Mouse (Mus musculus) hindbrain, embryonic 13.5 days (tissue): ENCODE results near the gene Cyp2w1. TPM values are rescaled to one million over a fixed set of nuclear protein-coding genes. Genes with fewer than 3 reads are reported as not detected.
"Not testable (repeated sequence)": the region's sequence is repeated elsewhere in the genome, so short reads cannot be mapped to it uniquely, and the experiment has no call there.

Source experiments
- ATAC-seq: fragments of 200-750 bp; cut with Nextera tagmentation; 2 replicates; pipeline ENCODE4 v1.8.0; 2017; ENCODE audit warnings: moderate TSS enrichment; ENCODE audit not compliant: low FRiP score
- H3K27ac ChIP-seq: fragments of 300-500 bp; sonication (generic); 2 replicates; pipeline ENCODE4 v1.5.1; 2015; ENCODE audit warnings: inconsistent platforms, mild to moderate bottlenecking, moderate library complexity
- H3K27me3 ChIP-seq: fragments of 300-500 bp; sonication (generic); 2 replicates; pipeline ENCODE4 v1.6.1; 2015; ENCODE audit warnings: mild to moderate bottlenecking, inconsistent platforms
- H3K36me3 ChIP-seq: fragments of 300-500 bp; sonication (generic); 2 replicates; pipeline ENCODE4 v1.6.1; 2015; ENCODE audit warnings: mild to moderate bottlenecking, inconsistent platforms
- H3K4me1 ChIP-seq: fragments of 300-500 bp; sonication (generic); replicated peaks from 2 replicates; pipeline ENCODE4 v1.6.1; 2015; ENCODE audit warnings: inconsistent platforms
- H3K4me2 ChIP-seq: fragments of 300-500 bp; sonication (generic); 2 replicates; pipeline ENCODE4 v1.6.1; 2015; ENCODE audit warnings: inconsistent platforms, mild to moderate bottlenecking, moderate library complexity
- H3K4me3 ChIP-seq: fragments of 300-500 bp; sonication (generic); 2 replicates; pipeline ENCODE4 v1.5.1; 2015; ENCODE audit warnings: mild to moderate bottlenecking, inconsistent platforms
- H3K9ac ChIP-seq: fragments of 300-500 bp; sonication (generic); 2 replicates; pipeline ENCODE4 v1.6.1; 2015; ENCODE audit warnings: mild to moderate bottlenecking, inconsistent platforms
- H3K9me3 ChIP-seq: fragments of 300-500 bp; sonication (generic); 2 replicates; pipeline ENCODE4 v1.6.1; 2016; ENCODE audit warnings: inconsistent platforms
- WGBS: fragments of 180-500 bp; shearing (Covaris S2); methylation state at CpG from one replicate; pipeline ENCODE4 v1.1.7; 2015; 5-methylcytosine and 5-hydroxymethylcytosine counted together
- polyA plus RNA-seq: library from polyadenylated mRNA; unstranded; fragments of >200 nt; fragmentation: Nextera tagmentation; extraction: Ambion mirVana; gene quantifications from 2 replicates; pipeline ENCODE4 v1.2.1, GENCODE M21; 2015

Cyp2w1 gene
- polyA plus RNA-seq, 1 experiment from 2014 or later = not detected

- Histone ChIP-seq H3K27me3 (0 out of 2 replicates have a peak, but pooled peaks cover 12% of the 10 kb centered on the region), H3K27ac (no peak overlapping the region), H3K4me2 (no peak overlapping the region), H3K4me1 (peaks cover 9% of the 10 kb centered on the region; the same call in 1 of the 2 replicates), H3K9ac (no peak overlapping the region), H3K36me3 (peaks cover 40% of the 10 kb centered on the region), H3K4me3 (no peak overlapping the region), H3K9me3 (no peaks in the 10 kb centered on the region)
- no peak for ATAC-seq
- 82% methylated on average over 16 of the region's 16 CpGs for WGBS
These were observed 19.0 kb upstream of the Cyp2w1 start for GRCm38 (mm10) chr5:139333301-139334013.

DNA sequence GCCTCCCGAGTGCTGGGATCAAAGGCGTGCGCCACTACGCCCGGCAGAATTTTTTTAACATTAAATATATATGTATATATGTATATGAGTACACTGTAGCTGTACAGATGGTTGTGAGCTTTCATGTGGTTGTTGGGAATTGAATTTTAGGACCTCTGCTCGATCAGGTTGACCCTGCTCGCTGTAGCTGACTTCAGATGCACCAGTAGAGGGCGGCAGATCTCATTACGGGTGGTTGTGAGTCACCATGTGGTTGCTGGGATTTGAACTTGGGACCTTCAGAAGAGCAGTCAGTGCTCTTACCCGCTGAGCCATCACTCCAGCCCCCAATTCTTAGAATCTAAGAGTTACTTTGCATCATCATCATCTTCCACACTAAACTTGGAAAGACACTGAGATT, 18.0 kb upstream of the Cyp2w1 start:
- ATAC-seq, H3K4me3 ChIP-seq, H3K27ac ChIP-seq, H3K9ac ChIP-seq, H3K9me3 ChIP-seq, H3K4me2 ChIP-seq, H3K27me3 ChIP-seq: not testable (repeated sequence)
- H3K36me3 ChIP-seq = peaks cover 49% of the 10 kb centered on the region
- WGBS = 86% methylated on average over 10 of the region's 10 CpGs
- peaks cover 14% of the 10 kb centered on the region; the same call in 1 of the 2 replicates for H3K4me1 ChIP-seq

GRCm38 (mm10) chr5:139335634-139336033, 16.8 kb upstream of the Cyp2w1 start:
- 0 out of 2 replicates have a peak, but pooled peaks have one; percentile 20 for ATAC-seq
- Histone ChIP-seq H3K27ac (no peak overlapping the region), H3K9ac (no peak overlapping the region), H3K4me1 (peaks cover 19% of the 10 kb centered on the region; the same call in 1 of the 2 replicates), H3K4me2 (no peak overlapping the region), H3K36me3 (peaks cover 61% of the 10 kb centered on the region), H3K9me3 (no peaks in the 10 kb centered on the region), H3K4me3 (no peak overlapping the region), H3K27me3 (no peaks in the 10 kb centered on the region)
- WGBS = 91% methylated on average over 4 of the region's 4 CpGs

- no peak overlapping the region for H3K4me3 ChIP-seq
- peaks cover 22% of the 10 kb centered on the region for H3K4me1 ChIP-seq
- no peaks in the 10 kb centered on the region for H3K27me3 ChIP-seq
- WGBS = 76% methylated on average over 13 of the region's 13 CpGs
- no peak overlapping the region for H3K27ac ChIP-seq
- peaks cover 83% of the 10 kb centered on the region for H3K36me3 ChIP-seq
- H3K9ac ChIP-seq = peak overlapping the region; percentile 29; the same call in 1 of the 2 replicates
- no peak for ATAC-seq
- no peak overlapping the region for H3K4me2 ChIP-seq
- H3K9me3 ChIP-seq = no peaks in the 10 kb centered on the region
These were observed 14.5 kb upstream of the Cyp2w1 start for GRCm38 (mm10) chr5:139337826-139338370.

DNA sequence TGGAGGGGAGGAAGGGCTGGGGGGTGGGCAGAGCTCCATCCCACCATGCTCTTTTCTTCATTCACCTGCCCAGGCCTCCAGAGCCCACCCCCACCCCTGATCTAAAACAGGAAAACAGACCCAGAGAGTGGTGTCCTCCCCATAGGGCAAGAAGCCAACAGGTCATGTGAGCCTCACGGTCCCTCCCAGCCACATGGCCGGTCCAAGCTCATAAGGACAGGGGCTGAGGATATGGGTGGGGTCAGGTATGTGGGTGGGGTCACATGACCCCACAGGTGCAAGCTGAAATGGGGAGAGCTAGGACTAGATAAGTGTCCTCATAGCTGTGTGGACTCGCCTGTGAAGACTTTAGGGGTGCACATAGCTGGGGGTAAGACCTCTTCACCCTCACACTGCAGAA, 14.0 kb upstream of the Cyp2w1 start:
- peaks cover 84% of the 10 kb centered on the region for H3K36me3 ChIP-seq
- no peaks in the 10 kb centered on the region for H3K9me3 ChIP-seq
- no peak overlapping the region for H3K4me2 ChIP-seq
- H3K27me3 ChIP-seq = no peaks in the 10 kb centered on the region
- ATAC-seq = no peak
- WGBS = 92% methylated on average over 3 of the region's 3 CpGs
- peaks cover 28% of the 10 kb centered on the region for H3K4me1 ChIP-seq
- no peak overlapping the region for H3K27ac ChIP-seq
- no peak overlapping the region for H3K4me3 ChIP-seq
- H3K9ac ChIP-seq = peak overlapping the region; percentile 29; the same call in 1 of the 2 replicates

GRCm38 (mm10) chr5:139338891-139339290, 13.5 kb upstream of the Cyp2w1 start:
- peaks cover 84% of the 10 kb centered on the region for H3K36me3 ChIP-seq
- ATAC-seq = no peak
- 79% methylated on average over 11 of the region's 11 CpGs for WGBS
- H3K27ac ChIP-seq = no peak overlapping the region
- peaks cover 32% of the 10 kb centered on the region for H3K4me1 ChIP-seq
- no peak overlapping the region for H3K4me2 ChIP-seq
- no peak overlapping the region for H3K4me3 ChIP-seq
- no peaks in the 10 kb centered on the region for H3K27me3 ChIP-seq
- no peaks in the 10 kb centered on the region for H3K9me3 ChIP-seq
- no peak overlapping the region for H3K9ac ChIP-seq

- peak overlapping the region; percentile 68 for H3K4me3 ChIP-seq
- peak; percentile 74 for ATAC-seq
- WGBS = 8% methylated on average over 12 of the region's 12 CpGs
- H3K9ac ChIP-seq = peak overlapping the region; percentile 88
- H3K27ac ChIP-seq = peak overlapping the region; percentile 84
- H3K36me3 ChIP-seq = peaks cover 37% of the 10 kb centered on the region
- H3K4me1 ChIP-seq = peaks cover 32% of the 10 kb centered on the region
- peak overlapping the region; percentile 96 for H3K4me2 ChIP-seq
- peaks cover 9% of the 10 kb centered on the region; the same call in 1 of the 2 replicates for H3K27me3 ChIP-seq
- no peaks in the 10 kb centered on the region for H3K9me3 ChIP-seq
These were observed 8.3 kb upstream of the Cyp2w1 start for GRCm38 (mm10) chr5:139344021-139344686.

- ATAC-seq = peak; percentile 87
- Histone ChIP-seq H3K4me2 (peak overlapping the region; percentile 96), H3K4me1 (peaks cover 29% of the 10 kb centered on the region), H3K9me3 (no peaks in the 10 kb centered on the region), H3K4me3 (peak overlapping the region; percentile 68), H3K36me3 (peaks cover 30% of the 10 kb centered on the region), H3K27ac (peak overlapping the region; percentile 84), H3K27me3 (peaks cover 14% of the 10 kb centered on the region; the same call in 1 of the 2 replicates), H3K9ac (peak overlapping the region; percentile 88)
- WGBS = under 1% methylated on average over 33 of the region's 33 CpGs
These were observed 7.6 kb upstream of the Cyp2w1 start for GRCm38 (mm10) chr5:139344687-139345363.

GRCm38 (mm10) chr5:139345364-139345714, 7.1 kb upstream of the Cyp2w1 start:
- 11% methylated on average over 5 of the region's 5 CpGs for WGBS
- H3K27ac ChIP-seq = peak overlapping the region; percentile 49; the same call in 1 of the 2 replicates
- H3K36me3 ChIP-seq = peaks cover 25% of the 10 kb centered on the region
- H3K4me1 ChIP-seq = peaks cover 27% of the 10 kb centered on the region
- H3K4me3 ChIP-seq = peak overlapping the region; percentile 68
- no peaks in the 10 kb centered on the region for H3K9me3 ChIP-seq
- peaks cover 17% of the 10 kb centered on the region for H3K27me3 ChIP-seq
- H3K9ac ChIP-seq = peak overlapping the region; percentile 88
- ATAC-seq = peak; percentile 36
- peak overlapping the region; percentile 96 for H3K4me2 ChIP-seq

DNA sequence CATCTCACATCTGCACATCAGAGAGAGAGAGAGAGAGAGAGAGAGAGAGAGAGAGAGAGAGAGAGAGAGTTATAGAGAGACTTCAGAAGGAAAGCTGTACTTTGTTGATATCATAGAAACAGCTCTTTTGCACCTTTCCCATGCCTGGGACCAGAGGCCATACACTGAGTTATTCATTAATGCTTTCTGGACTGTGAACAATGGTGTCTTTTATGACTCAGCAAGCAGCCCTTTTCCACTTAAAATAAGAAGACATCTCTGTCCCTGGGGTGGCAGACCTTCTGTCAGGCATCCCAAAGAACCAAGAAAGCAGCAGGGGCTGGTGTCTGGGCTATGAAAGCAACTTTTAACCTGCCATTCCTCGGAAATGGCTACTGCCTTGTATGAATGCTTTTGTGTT, 5.2 kb upstream of the Cyp2w1 start:
- Histone ChIP-seq H3K4me1 (peaks cover 39% of the 10 kb centered on the region), H3K9ac (no peak overlapping the region), H3K4me3 (no peak overlapping the region), H3K4me2 (no peak overlapping the region), H3K36me3 (peaks cover 8% of the 10 kb centered on the region), H3K27ac (no peak overlapping the region), H3K9me3 (no peaks in the 10 kb centered on the region), H3K27me3 (peaks cover 33% of the 10 kb centered on the region)
- WGBS = 31% methylated on average over 1 of the region's 1 CpGs
- ATAC-seq = no peak

DNA sequence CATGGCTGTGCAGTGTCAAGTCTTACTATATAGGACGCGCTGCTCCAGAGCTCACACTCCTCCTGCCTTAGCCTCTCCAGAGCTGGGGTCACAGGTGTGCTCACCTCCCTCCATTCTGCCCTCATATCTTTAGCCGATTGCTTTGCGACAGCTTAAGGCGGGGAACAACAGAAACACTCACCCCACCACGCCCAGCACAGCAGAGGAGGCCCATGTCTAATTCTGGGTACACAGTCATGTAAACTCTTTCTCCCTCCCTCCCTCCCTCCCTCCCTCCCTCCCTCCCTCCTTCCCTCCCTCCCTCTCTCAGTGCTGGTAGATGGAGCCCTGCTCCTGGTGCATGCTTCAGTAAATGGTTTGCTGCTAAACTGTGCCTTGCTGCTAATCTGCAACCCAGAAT, 2.7 kb upstream of the Cyp2w1 start:
- ATAC-seq = no peak
- 0 out of 2 replicates have a peak, but pooled peaks cover 18% of the 10 kb centered on the region for H3K4me1 ChIP-seq
- H3K4me3 ChIP-seq = no peak overlapping the region
- WGBS = 84% methylated on average over 6 of the region's 6 CpGs
- H3K4me2 ChIP-seq = no peak overlapping the region
- peaks cover 36% of the 10 kb centered on the region for H3K27me3 ChIP-seq
- H3K9me3 ChIP-seq = no peaks in the 10 kb centered on the region
- H3K9ac ChIP-seq = no peak overlapping the region
- H3K27ac ChIP-seq = no peak overlapping the region
- H3K36me3 ChIP-seq = no peaks in the 10 kb centered on the region

DNA sequence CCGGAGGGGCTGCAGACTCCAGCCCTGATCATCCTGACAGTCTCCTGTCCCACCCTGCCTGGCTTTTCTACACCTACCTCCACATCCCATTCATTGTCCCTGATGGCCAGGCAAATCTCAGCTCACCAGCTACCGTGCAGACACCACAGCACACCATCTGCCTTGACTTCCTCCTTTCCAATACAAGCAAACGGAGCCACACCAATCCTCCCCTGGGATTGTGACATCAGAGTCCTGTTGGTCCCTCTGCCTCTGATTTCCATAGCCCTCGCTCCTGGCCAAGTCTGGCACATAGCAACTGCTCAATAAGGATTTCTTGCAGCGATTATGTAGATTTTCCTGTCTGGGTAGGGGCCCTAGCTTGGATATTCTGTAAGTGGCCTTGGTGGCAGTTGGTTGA, 1.3 kb upstream of the Cyp2w1 start, which contains the start of gene Cox19:
Gene Cox19 (minus strand): TSS at position 285 of the 400 bp plus-strand sequence.
- Histone ChIP-seq H3K27ac (no peak within 1 kb of the TSS), H3K9me3 (no peaks in the 10 kb centered on the region), H3K9ac (0 out of 2 replicates have a peak within 1 kb of the TSS, but pooled peaks have one; percentile 19), H3K4me2 (no peak within 1 kb of the TSS), H3K4me3 (no peak within 1 kb of the TSS), H3K4me1 (0 out of 2 replicates have a peak, but pooled peaks cover 12% of the 10 kb centered on the region), H3K27me3 (peaks cover 36% of the 10 kb centered on the region), H3K36me3 (no peaks in the 10 kb centered on the region)
- WGBS = 53% methylated on average over 5 of the region's 5 CpGs
- no peak for ATAC-seq
